Mouse (Mus musculus) adrenal gland, postnatal 14 days (tissue): Measurements from ENCODE around the gene Kcnc4. TPM values are rescaled to one million over a fixed set of nuclear protein-coding genes. Genes with fewer than 3 reads are reported as not detected.

Experiments
- total RNA-seq: library from RNA; stranded (reverse); gene quantifications from 2 replicates; pipeline ENCODE4 v1.2.3, GENCODE M21; 2021

Kcnc4 gene
- total RNA-seq, 1 experiment from 2014 or later = 7.4 TPM

Other genes starting within 250 kb of the Kcnc4 start
- not detected in 2 replicates for gene Cym, start 237.8 kb downstream of the Kcnc4 start, total RNA-seq
- gene A630076J17Rik, start 228.9 kb downstream of the Kcnc4 start, total RNA-seq = not detected in 2 replicates
- gene Prok1, start 219.8 kb downstream of the Kcnc4 start, total RNA-seq = 0.26 and 1.3 TPM in 2 replicates
- 73.8 and 81.7 TPM in 2 replicates for gene Lamtor5, start 180.7 kb downstream of the Kcnc4 start, total RNA-seq
- 0.44 and 0.49 TPM in 2 replicates for gene Slc16a4, start 168.3 kb downstream of the Kcnc4 start, total RNA-seq
- 37.3 and 41.1 TPM in 2 replicates for gene Rbm15, start 125.9 kb downstream of the Kcnc4 start, total RNA-seq
- 3.1 and 3.3 TPM in 2 replicates for gene Slc6a17, start 58.5 kb upstream of the Kcnc4 start, total RNA-seq
- not detected in 2 replicates for gene Ubl4b, start 95.5 kb upstream of the Kcnc4 start, total RNA-seq
- gene Alx3, start 135.5 kb upstream of the Kcnc4 start, total RNA-seq = not detected in 2 replicates
- gene Gm10961, start 171.8 kb upstream of the Kcnc4 start, total RNA-seq = not detected in 2 replicates
- 33.5 TPM in 2 replicates for gene Strip1, start 172.1 kb upstream of the Kcnc4 start, total RNA-seq
- 272 and 320 TPM in 2 replicates for gene Ahcyl1, start 237.0 kb upstream of the Kcnc4 start, total RNA-seq